In the genomic region with DNA sequence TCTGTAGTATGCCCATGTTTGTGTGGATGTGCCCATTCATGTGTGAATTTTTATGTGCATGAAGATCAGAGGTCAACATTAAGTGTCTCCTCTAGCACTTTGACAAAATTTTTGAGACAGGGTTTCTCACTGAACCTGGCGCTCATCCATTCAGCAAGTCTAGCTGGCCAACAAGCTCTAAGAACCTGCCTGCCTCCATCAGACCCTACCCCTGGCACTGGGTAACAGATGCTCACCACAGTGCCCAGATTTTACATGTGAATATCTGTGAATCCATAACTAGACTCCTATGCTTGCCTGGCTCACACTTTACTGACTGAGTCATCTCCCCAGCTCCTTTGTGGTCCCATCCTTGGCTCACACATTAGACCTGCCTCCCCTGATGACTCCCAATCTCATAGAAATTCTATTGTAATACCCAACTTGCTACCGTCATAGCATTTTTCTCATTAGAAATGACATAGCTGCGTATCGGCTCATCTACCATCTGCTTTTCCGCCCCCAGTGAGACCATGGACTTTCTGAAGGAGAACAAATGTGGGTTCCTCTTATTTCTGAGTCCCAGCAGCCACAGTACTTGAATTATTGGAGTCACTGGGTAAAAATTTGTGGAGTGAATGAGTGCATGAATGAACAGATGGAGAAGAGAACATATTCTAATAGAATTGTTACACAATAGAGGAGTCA, we compare ENCODE assay signal across 14 mouse cellular contexts.
A peak's percentile ranks its signal among the peaks of the same experiment; 100 is the strongest.
DNase-seq lines count a peak whose midpoint lies in the region; ATAC-seq and TF ChIP-seq lines count a peak whose summit lies in the region.
"Had no signal": no experiment of that assay in that cellular context is flagged by ENCODE, and none has a peak within 500 bp of the region (broad histone marks: within the 10 kb centered on the region; RNA-seq: fewer than 3 reads in every experiment).

No protein-coding gene starts in this region.

- no peaks in the 10 kb centered on the region for H3K27me3 ChIP-seq in hindbrain, embryonic 16.5 days (replicated peaks; ENCODE audit: control insufficient read depth, insufficient read depth, low read length)
- H3K27me3 ChIP-seq in hindbrain, embryonic 13.5 days = no peaks in the 10 kb centered on the region
- no peaks in the 10 kb centered on the region for H3K27me3 ChIP-seq in neural tube, embryonic 15.5 days (replicated peaks)
- H3K27me3 ChIP-seq: forebrain, embryonic 15.5 days; limb, embryonic 13.5 days; liver, embryonic 15.5 days; neural tube, embryonic 12.5 days had no signal

- H3K4me2 ChIP-seq in hindbrain, embryonic 16.5 days (ENCODE audit: low read length) = no peak overlapping the region
- no peak overlapping the region for H3K4me2 ChIP-seq in hindbrain, embryonic 13.5 days
- H3K4me2 ChIP-seq in neural tube, embryonic 15.5 days = no peak overlapping the region
- H3K4me2 ChIP-seq: forebrain, embryonic 15.5 days; limb, embryonic 13.5 days; liver, embryonic 15.5 days; neural tube, embryonic 12.5 days had no signal

- H3K27ac ChIP-seq in hindbrain, embryonic 16.5 days (ENCODE audit: low read depth, low read length) = no peak overlapping the region
- H3K27ac ChIP-seq in hindbrain, embryonic 13.5 days = no peak overlapping the region
- H3K27ac ChIP-seq in neural tube, embryonic 15.5 days (replicated peaks) = no peak overlapping the region
- H3K27ac ChIP-seq in layer of hippocampus, adult 2 months = peak overlapping the region; percentile 64
- H3K27ac ChIP-seq: forebrain, embryonic 15.5 days; limb, embryonic 13.5 days; liver, embryonic 15.5 days; neural tube, embryonic 12.5 days had no signal

- TF ChIP-seq CTCF in layer of hippocampus, adult 2 months (conservative IDR thresholded peaks at IDR 0.05) = no peak

- no peaks in the 10 kb centered on the region for H3K4me1 ChIP-seq in hindbrain, embryonic 16.5 days (ENCODE audit: control insufficient read depth, insufficient read depth, low read depth, low read length)
- H3K4me1 ChIP-seq in hindbrain, embryonic 13.5 days (replicated peaks) = no peaks in the 10 kb centered on the region
- H3K4me1 ChIP-seq in neural tube, embryonic 15.5 days = no peaks in the 10 kb centered on the region
- H3K4me1 ChIP-seq: forebrain, embryonic 15.5 days; limb, embryonic 13.5 days; liver, embryonic 15.5 days; neural tube, embryonic 12.5 days had no signal

- DNase-seq in neural tube, embryonic 10.5 days (ENCODE audit: extremely low spot score, low spot score) = no peak
- peak; percentile 29 to 46 for DNase-seq in layer of hippocampus, adult 2 months (ENCODE audit: low spot score in 2 of 2)
- peak; percentile 23 for DNase-seq in telencephalon, adult 2 months (ENCODE audit: low read depth, low spot score)
- DNase-seq in kidney, postnatal 14 days = no peak
- DNase-seq: thymus, postnatal 4 days had no signal

- no peak overlapping the region for H3K9ac ChIP-seq in hindbrain, embryonic 16.5 days (ENCODE audit: low read depth, low read length)
- no peak overlapping the region for H3K9ac ChIP-seq in hindbrain, embryonic 13.5 days
- no peak overlapping the region for H3K9ac ChIP-seq in neural tube, embryonic 15.5 days (replicated peaks)
- H3K9ac ChIP-seq: forebrain, embryonic 15.5 days; limb, embryonic 13.5 days; liver, embryonic 15.5 days; neural tube, embryonic 12.5 days had no signal

- H3K4me3 ChIP-seq in hindbrain, embryonic 16.5 days (ENCODE audit: low read length) = no peak overlapping the region
- H3K4me3 ChIP-seq in hindbrain, embryonic 13.5 days = no peak overlapping the region
- H3K4me3 ChIP-seq in neural tube, embryonic 15.5 days (replicated peaks) = no peak overlapping the region
- no peak overlapping the region for H3K4me3 ChIP-seq in layer of hippocampus, adult 2 months
- H3K4me3 ChIP-seq: forebrain, embryonic 15.5 days; limb, embryonic 13.5 days; liver, embryonic 15.5 days; neural tube, embryonic 12.5 days had no signal

- peak; percentile 48; the same call in 1 of the 2 replicates for ATAC-seq in hindbrain, embryonic 16.5 days
- no peak for ATAC-seq in hindbrain, embryonic 13.5 days (ENCODE audit: low FRiP score)
- 0 out of 2 replicates have a peak, but pooled peaks have one; percentile 21 for ATAC-seq in neural tube, embryonic 15.5 days (ENCODE audit: low FRiP score)
- ATAC-seq: forebrain, embryonic 15.5 days; lung, postnatal 0 days had no signal

- 86% methylated on average over 5 of the region's 5 CpGs for WGBS in hindbrain, embryonic 16.5 days
- 91% methylated on average over 5 of the region's 5 CpGs for WGBS in hindbrain, embryonic 13.5 days
- 84% methylated on average over 5 of the region's 5 CpGs for WGBS in neural tube, embryonic 15.5 days

- H3K9me3 ChIP-seq in hindbrain, embryonic 16.5 days (ENCODE audit: control insufficient read depth, low read length) = no peaks in the 10 kb centered on the region
- no peaks in the 10 kb centered on the region for H3K9me3 ChIP-seq in hindbrain, embryonic 13.5 days
- no peaks in the 10 kb centered on the region for H3K9me3 ChIP-seq in neural tube, embryonic 15.5 days (replicated peaks)
- H3K9me3 ChIP-seq: forebrain, embryonic 15.5 days; limb, embryonic 13.5 days; liver, embryonic 15.5 days; neural tube, embryonic 12.5 days had no signal

- no peaks in the 10 kb centered on the region for H3K36me3 ChIP-seq in hindbrain, embryonic 16.5 days (ENCODE audit: control insufficient read depth, insufficient read depth, low read length)
- no peaks in the 10 kb centered on the region; the same call in 1 of the 2 replicates for H3K36me3 ChIP-seq in hindbrain, embryonic 13.5 days
- no peaks in the 10 kb centered on the region for H3K36me3 ChIP-seq in neural tube, embryonic 15.5 days
- H3K36me3 ChIP-seq: forebrain, embryonic 15.5 days; G1E; limb, embryonic 13.5 days; liver, embryonic 15.5 days; neural tube, embryonic 12.5 days had no signal

Comparison
In these comparisons a context has a peak if more than half of its experiments do, and no peak if none do; other contexts are left out.
1. DNase-seq: peak in layer of hippocampus, adult 2 months (2 of 2) and telencephalon, adult 2 months (single experiment); none in neural tube, embryonic 10.5 days (single experiment) and kidney, postnatal 14 days (single experiment).